Mouse (Mus musculus): ENCODE results near the gene Slc8a1. TPM values are rescaled to one million over a fixed set of nuclear protein-coding genes. Genes with fewer than 3 reads are reported as not detected.

Gene Slc8a1
- polyA plus RNA-seq, 1 experiment = 3.2 TPM

DNA sequence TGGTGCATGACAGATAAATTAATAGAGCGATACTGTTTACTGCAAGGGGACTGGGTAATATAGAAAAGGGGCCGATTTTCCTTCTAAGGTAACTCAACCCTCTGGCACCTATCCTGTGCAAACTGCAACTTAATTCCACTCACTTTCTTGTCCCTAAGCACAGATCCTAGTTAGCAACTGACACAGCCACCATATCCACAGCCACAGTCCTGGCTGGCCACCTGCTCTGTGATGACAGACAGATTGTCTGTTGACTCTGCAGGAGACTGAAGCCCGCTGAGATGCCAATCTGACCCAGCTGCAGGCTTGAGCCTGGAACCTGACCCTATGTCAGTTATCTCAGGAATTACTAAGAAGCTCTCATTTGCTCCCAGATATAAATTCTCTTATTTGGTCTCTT is 62.0 kb downstream of the Slc8a1 start:
- WGBS = 86% methylated on average over 3 of the region's 3 CpGs
- no peak for DNase-seq (ENCODE audit: low read depth in 1 of 2, low spot score in 2 of 2)
- no peak overlapping the region for H3K4me3 ChIP-seq (ENCODE audit: extremely low read depth, insufficient read depth, insufficient read length)
- no peaks in the 10 kb centered on the region for H3K4me1 ChIP-seq (ENCODE audit: control insufficient read depth, insufficient read depth, insufficient read length)
- no peak for TF ChIP-seq POLR2A (IDR thresholded peaks at IDR 0.05; ENCODE audit: low read depth, low read length)
- no peaks in the 10 kb centered on the region for H3K36me3 ChIP-seq (ENCODE audit: control insufficient read depth, insufficient read depth, low read length)
- H3K27me3 ChIP-seq (ENCODE audit: control insufficient read depth, insufficient read depth, low read length) = no peaks in the 10 kb centered on the region
- no peak overlapping the region for H3K27ac ChIP-seq (ENCODE audit: insufficient read depth, low read length)

DNA sequence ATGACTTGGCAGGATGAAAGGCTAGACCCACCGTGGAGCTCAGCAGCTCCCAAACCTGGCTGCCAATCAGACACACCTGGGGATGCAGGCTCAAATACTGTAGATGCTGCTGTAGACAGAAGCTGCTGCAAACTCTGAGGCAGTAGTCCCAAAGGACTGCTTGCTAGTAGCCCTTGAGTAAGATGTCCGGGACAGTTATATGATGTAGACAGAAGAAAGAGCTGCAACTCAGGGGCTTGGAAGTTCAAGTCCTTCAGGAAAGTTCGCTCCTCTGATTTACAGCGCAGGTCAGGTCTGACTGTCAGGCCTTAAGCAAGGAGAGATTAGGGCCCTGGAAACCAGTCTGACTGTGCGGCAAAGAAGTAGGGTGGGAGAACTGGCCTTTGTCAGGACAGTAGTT is 66.9 kb downstream of the Slc8a1 start:
- DNase-seq (ENCODE audit: low read depth in 1 of 2, low spot score in 2 of 2) = no peak
- WGBS = 86% methylated on average over 5 of the region's 5 CpGs
- Histone ChIP-seq H3K27me3 (ENCODE audit: control insufficient read depth, insufficient read depth, low read length) (peaks cover 6% of the 10 kb centered on the region), H3K27ac (ENCODE audit: insufficient read depth, low read length) (no peak overlapping the region), H3K4me3 (ENCODE audit: extremely low read depth, insufficient read depth, insufficient read length) (no peak overlapping the region), H3K4me1 (ENCODE audit: control insufficient read depth, insufficient read depth, insufficient read length) (no peaks in the 10 kb centered on the region), H3K36me3 (ENCODE audit: control insufficient read depth, insufficient read depth, low read length) (no peaks in the 10 kb centered on the region)
- TF ChIP-seq CTCF (IDR thresholded peaks at IDR 0.05; ENCODE audit: extremely low read depth, insufficient read depth, insufficient read length, insufficient replicate concordance) = no peak
- no peak for TF ChIP-seq POLR2A (IDR thresholded peaks at IDR 0.05; ENCODE audit: low read depth, low read length)

DNA sequence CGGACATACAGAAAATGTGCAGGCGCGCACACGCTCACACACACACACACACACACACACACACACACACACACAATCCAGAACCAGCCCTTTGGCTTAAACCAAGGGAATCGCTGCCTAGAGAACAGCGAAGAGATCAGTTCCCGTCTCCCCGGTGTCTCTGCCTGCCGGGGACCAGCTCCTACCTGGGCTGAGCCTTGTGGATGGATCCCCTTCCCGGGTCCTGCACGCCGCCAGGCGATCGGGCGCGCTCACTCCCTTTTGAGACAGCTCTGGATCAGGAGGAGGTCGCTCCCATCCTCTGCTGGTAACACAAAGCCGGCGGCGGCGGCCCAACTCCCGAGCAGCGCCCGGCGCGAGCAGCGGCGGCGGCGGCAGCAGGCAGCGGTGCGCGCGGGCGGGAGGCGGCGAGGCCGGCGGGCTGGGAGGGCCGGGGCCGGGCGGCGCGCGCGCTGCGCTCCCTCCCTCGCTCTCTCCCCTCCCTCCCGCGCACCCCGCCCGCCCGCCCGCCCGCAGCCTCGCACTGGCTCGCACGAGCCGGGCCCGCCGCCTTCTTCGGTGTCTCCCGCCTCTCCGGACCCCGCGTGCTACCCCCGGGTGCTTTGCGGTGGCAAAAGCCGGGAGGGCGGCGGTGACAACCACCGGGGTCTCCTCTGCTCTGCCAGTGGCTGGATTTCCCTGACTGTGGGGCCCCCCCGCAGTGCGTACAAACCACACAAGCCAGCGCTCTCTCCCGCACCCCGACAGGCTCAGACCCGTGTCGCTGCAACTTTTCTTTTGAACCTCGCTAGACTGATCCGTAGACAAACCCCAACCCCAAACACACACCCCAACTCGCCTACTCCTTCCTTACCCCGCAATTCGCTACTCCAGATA is 68.1 kb downstream of the Slc8a1 start:
- peaks cover 6% of the 10 kb centered on the region for H3K27me3 ChIP-seq (ENCODE audit: control insufficient read depth, insufficient read depth, low read length)
- TF ChIP-seq CTCF (IDR thresholded peaks at IDR 0.05; ENCODE audit: extremely low read depth, insufficient read depth, insufficient read length, insufficient replicate concordance) = no peak
- no peak for TF ChIP-seq POLR2A (IDR thresholded peaks at IDR 0.05; ENCODE audit: low read depth, low read length)
- H3K4me3 ChIP-seq (ENCODE audit: extremely low read depth, insufficient read depth, insufficient read length) = peak overlapping the region; percentile 61
- no peak for DNase-seq (ENCODE audit: low read depth in 1 of 2, low spot score in 2 of 2)
- WGBS = 2% methylated on average over 51 of the region's 84 CpGs
- peak overlapping the region; percentile 67 for H3K27ac ChIP-seq (ENCODE audit: insufficient read depth, low read length)
- no peaks in the 10 kb centered on the region for H3K36me3 ChIP-seq (ENCODE audit: control insufficient read depth, insufficient read depth, low read length)
- no peaks in the 10 kb centered on the region for H3K4me1 ChIP-seq (ENCODE audit: control insufficient read depth, insufficient read depth, insufficient read length)

DNA sequence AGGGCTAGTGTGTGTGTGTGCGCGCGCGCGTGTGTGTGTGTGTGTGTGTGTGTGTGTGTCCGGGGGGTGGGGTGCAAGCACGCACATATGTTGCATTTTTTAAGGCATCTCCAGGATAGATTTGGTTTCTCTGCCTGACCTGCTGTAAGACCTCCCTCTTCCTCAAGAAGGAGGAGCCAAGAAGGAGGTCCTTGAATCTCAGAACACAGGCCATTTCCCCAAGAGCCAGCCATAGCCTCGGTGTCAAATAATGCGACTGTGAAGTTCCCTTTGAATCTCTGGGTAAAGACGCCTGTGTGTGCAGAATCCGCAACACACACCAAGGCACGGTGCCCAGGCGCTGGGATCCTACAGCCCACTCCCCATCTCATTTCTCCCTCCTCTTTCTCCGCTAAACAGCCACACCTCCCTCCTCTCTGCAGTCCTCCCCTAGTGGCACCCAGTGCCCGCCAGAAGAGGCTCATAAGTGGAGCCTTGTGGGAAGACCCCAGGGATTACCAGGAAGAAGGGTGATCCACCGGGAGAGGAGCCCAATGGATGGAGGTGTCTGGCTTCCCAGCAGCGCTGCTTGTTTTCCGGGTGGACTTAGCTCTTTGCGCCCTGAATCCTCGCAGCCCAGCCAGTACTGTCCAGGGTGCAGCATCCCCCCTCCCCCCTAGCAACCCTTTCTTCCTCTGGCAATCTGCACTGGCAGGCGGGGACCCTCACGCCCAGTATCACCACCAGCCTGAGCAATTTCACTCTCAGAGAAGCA is 68.9 kb downstream of the Slc8a1 start:
- no peak for DNase-seq (ENCODE audit: low read depth in 1 of 2, low spot score in 2 of 2)
- Histone ChIP-seq H3K4me1 (ENCODE audit: control insufficient read depth, insufficient read depth, insufficient read length) (no peaks in the 10 kb centered on the region), H3K27me3 (ENCODE audit: control insufficient read depth, insufficient read depth, low read length) (peaks cover 6% of the 10 kb centered on the region), H3K27ac (ENCODE audit: insufficient read depth, low read length) (peak overlapping the region; percentile 67), H3K36me3 (ENCODE audit: control insufficient read depth, insufficient read depth, low read length) (no peaks in the 10 kb centered on the region), H3K4me3 (ENCODE audit: extremely low read depth, insufficient read depth, insufficient read length) (peak overlapping the region; percentile 61)
- no peak for TF ChIP-seq CTCF (IDR thresholded peaks at IDR 0.05; ENCODE audit: extremely low read depth, insufficient read depth, insufficient read length, insufficient replicate concordance)
- TF ChIP-seq POLR2A (IDR thresholded peaks at IDR 0.05; ENCODE audit: low read depth, low read length) = no peak
- WGBS = 3% methylated on average over 22 of the region's 22 CpGs

DNA sequence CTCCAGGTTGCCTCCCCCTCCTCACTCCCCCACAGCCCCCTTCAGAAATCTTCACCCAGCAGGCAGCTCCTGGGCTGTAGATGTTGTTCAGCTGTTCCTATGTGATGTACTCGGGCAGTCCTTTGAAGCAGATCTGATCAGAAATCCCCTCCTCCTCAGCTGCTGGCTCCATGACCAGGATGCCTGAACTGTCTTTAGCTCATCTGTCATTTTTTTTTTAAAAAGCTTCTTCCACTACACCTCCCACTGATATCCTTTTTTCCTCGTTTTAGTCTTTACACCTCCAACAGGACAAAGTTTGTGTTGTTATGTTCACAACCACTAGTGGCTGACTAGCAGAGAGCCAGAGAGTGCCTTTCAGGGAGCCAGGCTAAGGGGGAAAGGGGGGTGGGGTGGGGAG is 69.7 kb downstream of the Slc8a1 start:
- H3K27ac ChIP-seq (ENCODE audit: insufficient read depth, low read length) = no peak overlapping the region
- H3K36me3 ChIP-seq (ENCODE audit: control insufficient read depth, insufficient read depth, low read length) = no peaks in the 10 kb centered on the region
- peaks cover 6% of the 10 kb centered on the region for H3K27me3 ChIP-seq (ENCODE audit: control insufficient read depth, insufficient read depth, low read length)
- H3K4me1 ChIP-seq (ENCODE audit: control insufficient read depth, insufficient read depth, insufficient read length) = no peaks in the 10 kb centered on the region
- H3K4me3 ChIP-seq (ENCODE audit: extremely low read depth, insufficient read depth, insufficient read length) = no peak overlapping the region
- WGBS = 11% methylated on average over 2 of the region's 2 CpGs
- no peak for DNase-seq (ENCODE audit: low read depth in 1 of 2, low spot score in 2 of 2)
- TF ChIP-seq CTCF (IDR thresholded peaks at IDR 0.05; ENCODE audit: extremely low read depth, insufficient read depth, insufficient read length, insufficient replicate concordance) (no peak), POLR2A (IDR thresholded peaks at IDR 0.05; ENCODE audit: low read depth, low read length) (no peak)

DNA sequence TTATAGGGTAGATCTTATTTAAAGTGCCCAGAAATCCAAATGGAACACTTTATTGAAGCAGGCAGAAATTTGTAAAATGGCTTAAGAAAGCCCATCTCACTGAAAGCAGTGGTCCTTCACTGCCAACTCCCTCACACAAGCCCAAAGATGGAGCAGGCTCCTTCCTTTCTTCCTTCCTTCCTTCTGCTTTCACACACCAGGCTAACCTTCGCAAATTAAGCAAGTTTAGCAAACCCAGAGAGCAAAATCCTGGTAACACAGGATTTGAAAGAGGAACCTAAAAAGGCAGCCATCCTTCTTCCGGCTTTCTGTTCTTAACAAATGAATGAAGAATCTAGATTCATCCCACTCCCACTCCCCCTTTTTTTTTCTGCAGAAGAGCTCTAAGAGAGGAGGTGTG is 70.2 kb downstream of the Slc8a1 start:
- WGBS = 28% methylated on average over 2 of the region's 2 CpGs
- no peaks in the 10 kb centered on the region for H3K4me1 ChIP-seq (ENCODE audit: control insufficient read depth, insufficient read depth, insufficient read length)
- no peak overlapping the region for H3K4me3 ChIP-seq (ENCODE audit: extremely low read depth, insufficient read depth, insufficient read length)
- no peaks in the 10 kb centered on the region for H3K36me3 ChIP-seq (ENCODE audit: control insufficient read depth, insufficient read depth, low read length)
- TF ChIP-seq CTCF (IDR thresholded peaks at IDR 0.05; ENCODE audit: extremely low read depth, insufficient read depth, insufficient read length, insufficient replicate concordance) (no peak), POLR2A (IDR thresholded peaks at IDR 0.05; ENCODE audit: low read depth, low read length) (no peak)
- H3K27ac ChIP-seq (ENCODE audit: insufficient read depth, low read length) = no peak overlapping the region
- no peak for DNase-seq (ENCODE audit: low read depth in 1 of 2, low spot score in 2 of 2)
- H3K27me3 ChIP-seq (ENCODE audit: control insufficient read depth, insufficient read depth, low read length) = peaks cover 6% of the 10 kb centered on the region

DNA sequence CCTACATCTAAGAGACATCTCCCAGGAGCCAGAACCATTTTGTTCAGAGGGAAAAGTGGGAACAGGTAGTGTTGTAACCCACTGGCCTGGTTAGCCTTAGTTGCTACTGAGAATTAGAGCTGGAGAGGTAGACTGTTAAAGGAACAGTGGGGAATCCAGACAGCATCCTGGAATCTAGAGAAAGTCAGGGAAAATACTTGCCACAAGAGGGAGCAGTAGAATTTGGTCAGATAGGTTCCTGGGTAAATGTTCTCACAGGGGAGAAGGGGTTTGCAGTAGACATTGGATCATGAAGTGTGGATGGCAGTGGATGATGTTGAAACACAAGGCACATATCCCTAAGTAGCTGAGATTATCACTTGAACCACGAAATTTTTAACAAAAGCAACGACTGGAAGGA is 71.6 kb downstream of the Slc8a1 start:
- Histone ChIP-seq H3K27me3 (ENCODE audit: control insufficient read depth, insufficient read depth, low read length) (peaks cover 6% of the 10 kb centered on the region), H3K27ac (ENCODE audit: insufficient read depth, low read length) (no peak overlapping the region), H3K36me3 (ENCODE audit: control insufficient read depth, insufficient read depth, low read length) (no peaks in the 10 kb centered on the region), H3K4me3 (ENCODE audit: extremely low read depth, insufficient read depth, insufficient read length) (no peak overlapping the region), H3K4me1 (ENCODE audit: control insufficient read depth, insufficient read depth, insufficient read length) (no peaks in the 10 kb centered on the region)
- no peak for DNase-seq (ENCODE audit: low read depth in 1 of 2, low spot score in 2 of 2)
- TF ChIP-seq CTCF (IDR thresholded peaks at IDR 0.05; ENCODE audit: extremely low read depth, insufficient read depth, insufficient read length, insufficient replicate concordance) (no peak), POLR2A (IDR thresholded peaks at IDR 0.05; ENCODE audit: low read depth, low read length) (no peak)
- WGBS = 51% methylated on average over 2 of the region's 2 CpGs

Measured in spleen, adult 2 months (tissue).